Mouse (Mus musculus): ENCODE measurements around the gene Phka1. TPM values are rescaled to one million over a fixed set of nuclear protein-coding genes. Genes with fewer than 3 reads are reported as not detected.

The Phka1 gene
- polyA plus RNA-seq, 1 experiment from 2014 or later = 13.1 TPM

DNA sequence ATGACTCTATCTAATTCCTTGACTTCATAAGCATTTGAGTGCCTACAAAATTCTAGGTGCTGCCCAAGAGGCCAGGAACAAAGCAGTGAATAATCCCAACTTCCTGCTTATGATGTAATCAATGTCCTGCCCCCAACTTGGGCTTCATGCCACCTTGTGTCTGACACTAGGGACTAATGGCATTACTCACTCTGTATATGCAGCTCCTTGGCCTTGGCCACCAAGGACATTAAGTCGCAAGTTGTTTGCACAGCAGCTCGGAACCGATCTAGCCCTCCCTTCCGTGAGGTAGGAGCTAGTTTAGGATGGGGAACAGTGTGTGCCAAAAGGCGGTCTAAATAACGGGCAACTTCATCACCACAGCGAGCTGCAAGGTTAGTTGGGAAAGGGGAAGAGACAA lies 87.1 kb downstream of the Phka1 start:
- no peak overlapping the region for H3K4me3 ChIP-seq
- H3K36me3 ChIP-seq = no peaks in the 10 kb centered on the region
- H3K27me3 ChIP-seq = 0 out of 2 replicates have a peak, but pooled peaks cover 3% of the 10 kb centered on the region
- H3K4me1 ChIP-seq = no peaks in the 10 kb centered on the region
- H3K9ac ChIP-seq = no peak overlapping the region
- H3K9me3 ChIP-seq = no peaks in the 10 kb centered on the region
- no peak overlapping the region for H3K27ac ChIP-seq
- WGBS = 88% methylated on average over 7 of the region's 7 CpGs
- H3K4me2 ChIP-seq (replicated peaks) = no peak overlapping the region
- no peak for ATAC-seq (ENCODE audit: insufficient number of reproducible peaks, insufficient read depth, low FRiP score, low TSS enrichment)

GRCm38 (mm10) chrX:102509205-102509604 lies 134.8 kb downstream of the Phka1 start:
- no peak for ATAC-seq (ENCODE audit: insufficient number of reproducible peaks, insufficient read depth, low FRiP score, low TSS enrichment)
- Histone ChIP-seq H3K27me3 (peaks cover 3% of the 10 kb centered on the region; the same call in 1 of the 2 replicates), H3K27ac (no peak overlapping the region), H3K9me3 (no peaks in the 10 kb centered on the region), H3K36me3 (no peaks in the 10 kb centered on the region), H3K4me1 (no peaks in the 10 kb centered on the region), H3K4me2 (replicated peaks) (no peak overlapping the region), H3K9ac (no peak overlapping the region), H3K4me3 (no peak overlapping the region)
- WGBS = 72% methylated on average over 4 of the region's 4 CpGs

- Histone ChIP-seq H3K36me3 (no peaks in the 10 kb centered on the region), H3K4me3 (peak within 1 kb of the TSS; percentile 49), H3K9me3 (no peaks in the 10 kb centered on the region), H3K9ac (peak within 1 kb of the TSS; percentile 52), H3K27ac (0 out of 2 replicates have a peak within 1 kb of the TSS, but pooled peaks have one; percentile 46), H3K4me1 (no peaks in the 10 kb centered on the region), H3K4me2 (replicated peaks) (peak within 1 kb of the TSS; percentile 53), H3K27me3 (peaks cover 3% of the 10 kb centered on the region; the same call in 1 of the 2 replicates)
- ATAC-seq (ENCODE audit: insufficient number of reproducible peaks, insufficient read depth, low FRiP score, low TSS enrichment) = no peak
- 20% methylated on average over 27 of the region's 27 CpGs for WGBS
Measured at GRCm38 (mm10) chrX:102504644-102505481, 139.2 kb downstream of the Phka1 start, which contains the start of gene Hdac8. Gene Hdac8, minus strand, starts transcription at chrX:102505359.

DNA sequence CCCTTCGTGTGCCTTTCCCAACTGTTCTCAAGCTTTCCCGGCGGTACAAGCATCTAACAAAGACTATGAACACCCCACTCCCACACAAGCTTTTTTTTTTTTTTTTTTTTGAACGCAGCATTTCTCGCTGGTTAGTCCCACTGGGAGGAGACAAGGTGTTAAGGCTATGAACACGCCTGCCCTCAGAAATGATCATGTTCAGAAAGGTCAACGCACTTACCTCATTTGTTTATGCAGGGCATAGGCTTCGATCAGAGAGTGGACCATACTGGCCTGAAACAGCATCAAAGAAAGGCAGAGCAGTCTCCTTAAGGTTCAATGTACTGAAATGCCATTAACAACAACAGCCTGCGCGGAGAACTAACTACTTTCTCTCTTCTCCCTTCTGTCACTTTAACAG lies 139.9 kb downstream of the Phka1 start:
- H3K4me2 ChIP-seq (replicated peaks) = peak overlapping the region; percentile 53
- 29% methylated on average over 10 of the region's 10 CpGs for WGBS
- no peak for ATAC-seq (ENCODE audit: insufficient number of reproducible peaks, insufficient read depth, low FRiP score, low TSS enrichment)
- H3K27ac ChIP-seq = no peak overlapping the region
- no peaks in the 10 kb centered on the region for H3K4me1 ChIP-seq
- H3K4me3 ChIP-seq = peak overlapping the region; percentile 49
- H3K27me3 ChIP-seq = no peaks in the 10 kb centered on the region; the same call in 1 of the 2 replicates
- peaks cover 5% of the 10 kb centered on the region; the same call in 1 of the 2 replicates for H3K36me3 ChIP-seq
- no peaks in the 10 kb centered on the region for H3K9me3 ChIP-seq
- H3K9ac ChIP-seq = peak overlapping the region; percentile 52

- 66% methylated on average over 6 of the region's 6 CpGs for WGBS
- Histone ChIP-seq H3K9ac (no peak overlapping the region), H3K27ac (no peak overlapping the region), H3K4me3 (no peak overlapping the region), H3K4me1 (no peaks in the 10 kb centered on the region), H3K4me2 (replicated peaks) (no peak overlapping the region), H3K9me3 (no peaks in the 10 kb centered on the region), H3K36me3 (peaks cover 3% of the 10 kb centered on the region; the same call in 1 of the 2 replicates), H3K27me3 (no peaks in the 10 kb centered on the region)
- ATAC-seq (ENCODE audit: insufficient number of reproducible peaks, insufficient read depth, low FRiP score, low TSS enrichment) = no peak
Measured at GRCm38 (mm10) chrX:102493992-102494730, 149.9 kb downstream of the Phka1 start.

- H3K27me3 ChIP-seq = no peaks in the 10 kb centered on the region; the same call in 1 of the 2 replicates
- H3K9me3 ChIP-seq = no peaks in the 10 kb centered on the region
- ATAC-seq (ENCODE audit: insufficient number of reproducible peaks, insufficient read depth, low FRiP score, low TSS enrichment) = no peak
- no peak overlapping the region for H3K9ac ChIP-seq
- no peak overlapping the region for H3K4me3 ChIP-seq
- 84% methylated on average over 7 of the region's 7 CpGs for whole genome bisulfite sequencing
- H3K4me1 ChIP-seq = no peaks in the 10 kb centered on the region
- no peak overlapping the region for H3K27ac ChIP-seq
- no peak overlapping the region for H3K4me2 ChIP-seq (replicated peaks)
- no peaks in the 10 kb centered on the region for H3K36me3 ChIP-seq
Measured at GRCm38 (mm10) chrX:102485575-102485974, 158.5 kb downstream of the Phka1 start.

DNA sequence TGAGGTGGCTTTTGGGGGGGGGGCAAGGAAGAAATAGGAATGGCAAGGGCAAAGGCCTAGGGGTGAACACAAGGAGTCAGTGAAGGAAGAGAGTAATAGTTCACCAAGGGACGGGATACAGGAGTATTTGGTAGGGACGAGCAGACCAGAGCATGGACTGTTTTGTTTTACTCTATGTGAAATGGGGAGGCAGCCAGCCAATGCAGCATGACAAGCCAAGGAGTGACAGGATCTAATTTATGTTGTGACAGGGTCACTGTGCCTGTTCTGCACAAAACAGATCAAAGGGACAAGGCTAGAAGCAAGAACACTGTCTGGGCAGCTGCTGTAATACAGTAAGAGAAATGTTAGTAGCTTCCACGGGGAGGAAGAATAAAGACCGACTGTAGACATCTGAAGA lies 164.4 kb downstream of the Phka1 start:
- no peak overlapping the region for H3K4me3 ChIP-seq
- no peaks in the 10 kb centered on the region for H3K9me3 ChIP-seq
- H3K9ac ChIP-seq = no peak overlapping the region
- H3K27ac ChIP-seq = no peak overlapping the region
- H3K36me3 ChIP-seq = no peaks in the 10 kb centered on the region
- ATAC-seq (ENCODE audit: insufficient number of reproducible peaks, insufficient read depth, low FRiP score, low TSS enrichment) = no peak
- no peaks in the 10 kb centered on the region for H3K4me1 ChIP-seq
- no peaks in the 10 kb centered on the region for H3K27me3 ChIP-seq
- no peak overlapping the region for H3K4me2 ChIP-seq (replicated peaks)
- WGBS = 76% methylated on average over 4 of the region's 4 CpGs

DNA sequence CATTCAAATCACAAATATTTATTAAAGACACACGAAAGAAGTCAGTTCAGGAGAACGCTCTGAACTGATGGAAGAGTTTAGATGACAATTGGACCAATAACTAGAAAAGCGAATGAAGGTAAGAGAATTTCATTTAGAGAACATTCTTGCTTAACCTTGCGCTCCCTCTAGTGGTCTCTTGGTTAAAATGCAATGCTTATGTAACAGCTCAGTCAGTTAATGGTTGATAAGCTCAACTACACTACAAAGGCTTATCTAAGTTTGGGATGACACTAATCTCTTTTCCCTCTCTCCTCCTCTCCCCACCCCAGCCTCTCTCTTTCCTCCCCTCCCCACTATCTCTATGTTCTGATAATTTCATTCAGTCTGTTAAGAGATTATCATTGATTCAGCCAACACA lies 165.1 kb downstream of the Phka1 start:
- H3K4me1 ChIP-seq = no peaks in the 10 kb centered on the region
- no peak overlapping the region for H3K4me3 ChIP-seq
- ATAC-seq (ENCODE audit: insufficient number of reproducible peaks, insufficient read depth, low FRiP score, low TSS enrichment) = no peak
- WGBS = 27% methylated on average over 4 of the region's 4 CpGs
- no peaks in the 10 kb centered on the region for H3K27me3 ChIP-seq
- H3K27ac ChIP-seq = no peak overlapping the region
- no peaks in the 10 kb centered on the region for H3K36me3 ChIP-seq
- H3K9ac ChIP-seq = no peak overlapping the region
- no peaks in the 10 kb centered on the region for H3K9me3 ChIP-seq
- no peak overlapping the region for H3K4me2 ChIP-seq (replicated peaks)

DNA sequence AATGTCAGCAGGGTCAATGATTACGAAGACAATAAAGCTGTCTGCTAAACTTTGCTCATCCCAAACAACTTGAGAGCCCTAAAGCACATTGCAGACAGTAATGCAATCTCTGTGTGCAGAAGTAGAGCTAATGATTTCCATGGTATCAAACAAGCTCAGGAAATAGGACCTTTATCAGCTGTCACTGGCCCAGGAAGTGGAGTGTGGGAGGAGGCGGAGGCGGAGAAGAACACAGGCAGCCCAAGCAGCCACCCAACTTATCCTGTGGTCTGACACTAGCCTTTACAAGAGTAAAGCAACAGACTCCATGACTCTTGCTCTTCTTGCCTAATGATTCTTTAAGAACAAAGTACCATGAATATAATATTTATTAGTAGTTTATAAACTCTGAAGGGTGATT lies 165.6 kb downstream of the Phka1 start:
- H3K27me3 ChIP-seq = no peaks in the 10 kb centered on the region
- no peak overlapping the region for H3K4me2 ChIP-seq (replicated peaks)
- no peak overlapping the region for H3K9ac ChIP-seq
- 89% methylated on average over 3 of the region's 3 CpGs for WGBS
- H3K9me3 ChIP-seq = no peaks in the 10 kb centered on the region
- no peaks in the 10 kb centered on the region for H3K36me3 ChIP-seq
- no peak overlapping the region for H3K27ac ChIP-seq
- ATAC-seq (ENCODE audit: insufficient number of reproducible peaks, insufficient read depth, low FRiP score, low TSS enrichment) = no peak
- no peaks in the 10 kb centered on the region for H3K4me1 ChIP-seq
- H3K4me3 ChIP-seq = no peak overlapping the region

GRCm38 (mm10) chrX:102476784-102477183 lies 167.3 kb downstream of the Phka1 start:
- Histone ChIP-seq H3K4me3 (no peak overlapping the region), H3K27ac (no peak overlapping the region), H3K27me3 (no peaks in the 10 kb centered on the region), H3K9ac (no peak overlapping the region), H3K9me3 (no peaks in the 10 kb centered on the region), H3K36me3 (no peaks in the 10 kb centered on the region), H3K4me1 (no peaks in the 10 kb centered on the region), H3K4me2 (replicated peaks) (no peak overlapping the region)
- no peak for ATAC-seq (ENCODE audit: insufficient number of reproducible peaks, insufficient read depth, low FRiP score, low TSS enrichment)
- 32% methylated on average over 3 of the region's 3 CpGs for WGBS

- 89% methylated on average over 5 of the region's 5 CpGs for WGBS
- Histone ChIP-seq H3K9me3 (no peaks in the 10 kb centered on the region), H3K36me3 (no peaks in the 10 kb centered on the region), H3K9ac (no peak overlapping the region), H3K4me2 (replicated peaks) (no peak overlapping the region), H3K27ac (no peak overlapping the region), H3K27me3 (no peaks in the 10 kb centered on the region), H3K4me3 (no peak overlapping the region), H3K4me1 (no peaks in the 10 kb centered on the region)
- ATAC-seq (ENCODE audit: insufficient number of reproducible peaks, insufficient read depth, low FRiP score, low TSS enrichment) = no peak
Measured at GRCm38 (mm10) chrX:102475555-102475954, 168.5 kb downstream of the Phka1 start.
